Mouse (Mus musculus) left cerebral cortex, adult 8-10 months (tissue): ENCODE measurements around the gene Arel1. TPM values are rescaled to one million over a fixed set of nuclear protein-coding genes. Genes with fewer than 3 reads are reported as not detected.

Source experiments
- DNase-seq, 2 experiments: peaks; one replicate each; pipeline ENCODE4 v3.0.0; 2022; ENCODE audit warnings: low spot score in 2 of 2
- total RNA-seq, 4 experiments: library from RNA; stranded (reverse); gene quantifications; 2 replicates each; pipeline ENCODE4 v1.2.4; 2022

Gene Arel1
- total RNA-seq, 4 experiments from 2014 or later = 98.1 to 130 (median 120) TPM

DNA sequence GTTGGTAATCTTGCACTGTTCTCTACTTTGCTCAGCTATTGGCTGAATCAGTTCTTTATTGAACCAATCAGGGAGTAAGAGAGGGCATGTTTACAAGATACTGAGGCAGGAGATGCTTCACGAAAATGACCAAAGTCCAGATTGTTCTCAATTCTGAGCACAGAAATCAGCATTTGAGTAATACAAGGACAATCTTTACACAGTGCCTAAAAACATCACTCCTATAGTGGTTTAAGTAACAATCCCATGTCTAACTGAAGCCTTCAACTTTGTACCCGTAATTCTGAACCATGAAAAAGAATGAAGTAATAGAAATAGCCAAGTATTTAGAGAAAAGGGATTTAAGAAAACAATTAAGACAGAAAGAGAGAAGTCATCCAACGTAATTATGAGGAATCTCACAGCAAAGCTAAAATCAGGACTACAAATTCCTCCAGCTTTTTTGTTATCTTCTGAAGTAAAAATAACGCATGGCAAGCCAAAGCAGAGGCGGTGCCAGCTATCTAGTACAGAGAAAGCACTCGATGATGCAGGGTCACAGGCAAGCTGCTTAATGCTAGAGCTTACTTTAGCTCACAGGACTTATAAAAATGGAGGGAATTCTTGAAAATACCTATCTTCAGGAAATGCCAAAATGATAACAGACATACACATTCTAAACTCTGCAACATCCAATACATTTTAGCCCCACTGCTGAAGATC lies 22.0 kb downstream of the Arel1 start:
- no peak for DNase-seq

GRCm38 (mm10) chr12:84947894-84948583 lies 22.7 kb downstream of the Arel1 start:
- no peak for DNase-seq

DNA sequence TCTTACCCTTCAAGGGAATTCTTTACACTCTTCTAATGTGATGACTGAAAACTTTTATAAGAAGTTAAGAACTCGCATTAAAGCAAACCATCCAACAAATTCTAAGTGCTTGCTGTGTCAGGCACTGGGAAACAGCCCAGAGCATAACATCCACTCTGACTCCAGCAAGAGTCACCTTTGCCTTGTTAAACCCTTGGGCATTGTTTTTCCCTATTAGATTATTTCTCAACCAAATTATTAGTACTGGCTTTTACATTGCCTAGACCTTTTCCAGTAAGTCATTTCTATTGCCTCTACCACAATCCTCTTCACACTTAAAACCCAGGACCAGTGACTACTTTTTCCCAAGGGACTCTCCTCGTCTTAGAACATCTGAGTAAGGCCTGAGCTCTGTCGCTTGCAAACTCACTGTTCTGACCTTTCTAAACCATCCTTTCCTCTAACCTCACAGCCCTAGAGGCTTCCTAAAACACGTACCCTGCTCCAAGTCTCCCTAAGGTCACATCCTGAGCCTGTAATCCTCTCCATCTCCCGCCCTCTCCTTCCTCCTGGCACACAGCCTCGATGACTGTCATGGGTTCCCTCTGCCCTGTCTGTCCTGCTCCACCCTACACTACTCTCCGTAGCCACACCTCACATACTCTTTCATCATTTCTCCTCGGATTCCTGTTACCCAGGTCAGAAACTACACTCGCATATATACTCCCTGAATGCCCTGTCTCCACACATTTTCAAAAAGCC lies 25.7 kb downstream of the Arel1 start:
- no peak for DNase-seq

DNA sequence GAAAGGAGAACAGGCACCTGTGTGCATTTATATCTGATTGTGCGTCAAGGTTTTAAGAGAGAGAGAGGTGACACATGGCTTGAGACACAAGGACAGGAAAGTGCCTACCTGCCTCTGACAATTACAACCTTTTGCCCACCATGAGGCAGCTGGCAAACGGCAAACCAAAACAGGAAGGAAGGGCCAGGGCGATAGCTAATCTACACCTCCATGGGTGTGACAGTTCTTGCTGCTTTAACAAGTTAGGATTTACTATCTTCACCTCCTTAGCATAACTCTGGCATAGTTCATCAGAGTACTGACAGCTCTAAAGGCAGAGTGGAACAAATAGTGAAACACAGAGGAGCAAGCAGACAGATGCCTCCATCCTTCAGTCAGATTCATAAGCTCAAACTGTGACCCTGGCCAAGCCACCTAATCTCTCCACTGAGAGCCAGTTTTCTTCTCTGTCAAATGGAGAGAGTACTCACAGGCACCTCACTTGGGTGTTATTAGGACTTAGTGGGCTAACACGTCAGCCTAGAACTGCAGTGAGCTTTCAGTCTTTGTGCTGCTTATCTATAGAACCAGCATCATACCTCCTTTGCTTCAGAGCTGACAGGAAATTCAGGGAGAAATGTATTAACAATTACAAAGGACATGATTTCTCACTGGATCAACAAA lies 26.4 kb downstream of the Arel1 start:
- no peak for DNase-seq

DNA sequence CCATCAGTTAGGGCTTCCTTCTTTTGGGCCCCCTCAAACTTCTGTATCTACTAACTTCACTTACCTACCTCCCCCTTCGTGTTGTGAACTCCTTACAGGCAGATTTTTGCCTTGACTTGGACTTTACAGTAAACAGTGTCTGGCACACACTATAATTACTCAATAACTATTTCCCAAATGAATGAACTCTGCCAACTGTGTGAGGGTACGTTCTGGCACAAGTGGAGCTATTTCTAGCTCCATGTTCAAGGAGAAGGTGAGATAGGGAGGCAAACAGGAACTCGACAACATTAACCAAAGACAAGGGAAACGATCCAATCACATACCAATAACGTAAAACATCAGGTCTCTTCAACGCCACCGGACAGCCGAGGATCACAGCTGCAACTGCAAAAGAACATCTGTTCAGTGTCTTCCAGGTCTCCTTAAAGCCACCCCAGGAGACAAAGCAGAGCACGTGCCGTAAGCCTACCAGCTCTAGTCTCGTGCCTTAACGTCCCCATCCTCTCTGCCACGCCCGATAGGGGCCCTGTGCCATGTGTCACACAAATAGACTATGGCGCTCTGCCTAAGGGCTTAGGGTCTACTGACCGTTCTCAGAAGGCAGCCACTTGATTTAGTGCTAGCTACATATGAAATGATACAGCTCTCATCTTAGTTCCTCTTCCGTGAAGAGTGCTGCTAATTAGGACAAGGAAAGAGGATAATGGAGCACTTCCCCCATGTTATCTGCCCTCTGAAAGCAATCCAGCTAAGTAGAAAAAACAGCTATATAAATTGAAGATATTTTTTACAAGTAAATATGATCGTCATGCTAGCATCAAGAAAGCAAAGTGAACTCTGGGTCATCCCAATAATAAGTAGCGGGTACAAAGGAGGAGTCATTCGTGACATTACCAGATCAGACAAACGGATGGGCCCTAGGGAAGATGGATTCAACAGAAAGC lies 27.4 kb downstream of the Arel1 start:
- DNase-seq = no peak

DNA sequence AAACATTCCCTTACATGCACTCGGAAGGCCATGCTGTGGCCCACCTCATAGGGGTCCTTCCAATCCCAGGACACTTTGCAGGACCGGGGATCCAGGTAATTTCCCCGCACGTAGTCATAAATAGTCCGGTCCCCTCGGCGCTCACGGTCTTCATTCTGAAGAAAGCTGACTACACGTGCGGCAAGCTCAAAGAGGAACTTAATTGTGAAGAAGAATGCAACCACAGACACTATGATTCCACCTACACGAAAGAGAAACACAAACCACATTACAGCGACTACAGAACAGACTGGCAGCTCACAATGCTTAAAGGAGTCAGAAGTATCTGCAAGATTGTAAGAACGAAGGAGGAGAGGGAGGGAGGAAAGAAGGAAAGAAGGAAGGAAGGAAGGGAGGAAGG lies 29.0 kb downstream of the Arel1 start:
- DNase-seq = no peak

GRCm38 (mm10) chr12:84940343-84940742 lies 30.4 kb downstream of the Arel1 start:
- no peak for DNase-seq

GRCm38 (mm10) chr12:84939117-84939516 lies 31.6 kb downstream of the Arel1 start:
- no peak for DNase-seq

DNA sequence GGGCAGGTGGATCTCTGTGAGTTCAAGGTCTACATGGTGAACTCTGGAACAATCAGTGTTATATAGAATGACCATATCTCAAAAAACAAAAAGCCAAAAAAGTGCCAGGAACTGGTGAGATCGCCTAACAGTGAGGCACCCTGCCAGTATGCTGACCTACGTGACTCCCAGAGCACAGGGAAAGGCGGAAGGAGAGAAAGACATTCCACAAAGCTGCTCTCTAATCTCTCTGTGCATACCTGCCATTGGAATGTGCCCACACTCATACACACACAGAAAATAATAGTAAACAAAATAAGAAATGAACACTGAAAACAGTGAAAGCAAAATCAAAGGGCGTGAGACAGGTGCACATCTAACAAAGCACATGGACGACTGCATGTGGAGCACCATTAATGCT lies 35.4 kb downstream of the Arel1 start:
- DNase-seq = no peak

GRCm38 (mm10) chr12:84932210-84932609 lies 38.5 kb downstream of the Arel1 start:
- no peak for DNase-seq

DNA sequence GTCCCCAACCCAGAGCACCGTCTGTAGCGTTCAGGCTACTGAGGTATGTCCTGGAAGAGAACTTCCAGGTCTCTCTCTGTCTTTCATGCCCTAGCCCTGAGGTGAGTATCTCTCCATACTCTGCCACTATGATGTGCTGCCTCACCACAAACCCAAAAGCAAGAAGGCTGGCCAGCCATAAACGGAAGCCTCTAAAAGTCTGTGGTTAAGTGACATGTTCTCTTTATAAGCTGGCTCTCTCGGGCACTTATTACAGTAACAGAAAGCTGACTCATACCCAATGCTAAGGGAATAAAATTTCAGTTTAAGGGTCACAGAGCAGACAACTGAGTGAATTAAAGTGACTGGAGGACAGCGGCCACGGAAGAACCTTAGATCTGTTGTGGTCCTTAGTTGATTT lies 44.2 kb downstream of the Arel1 start:
- no peak for DNase-seq

DNA sequence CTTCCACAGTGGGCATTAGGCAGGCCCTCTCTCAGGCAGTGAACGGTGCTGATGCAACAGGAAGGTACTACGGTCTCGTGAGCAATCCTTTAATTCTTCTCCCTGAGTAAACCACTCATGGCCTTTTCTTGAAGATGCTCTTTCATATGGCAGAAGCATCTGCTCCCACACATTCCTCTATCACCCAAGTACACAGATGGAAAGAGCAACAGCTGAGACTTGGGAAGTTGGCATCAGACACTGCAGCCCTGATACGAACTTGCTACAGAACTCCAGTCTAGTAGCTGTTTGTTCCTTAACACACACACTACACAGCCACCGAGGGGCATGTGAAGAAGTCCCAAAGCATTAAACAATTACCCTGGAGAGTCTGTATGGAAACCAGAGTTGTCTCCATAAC lies 46.4 kb downstream of the Arel1 start:
- no peak for DNase-seq

- no peak for DNase-seq
Observed at GRCm38 (mm10) chr12:84921881-84922419, 48.8 kb downstream of the Arel1 start.

DNA sequence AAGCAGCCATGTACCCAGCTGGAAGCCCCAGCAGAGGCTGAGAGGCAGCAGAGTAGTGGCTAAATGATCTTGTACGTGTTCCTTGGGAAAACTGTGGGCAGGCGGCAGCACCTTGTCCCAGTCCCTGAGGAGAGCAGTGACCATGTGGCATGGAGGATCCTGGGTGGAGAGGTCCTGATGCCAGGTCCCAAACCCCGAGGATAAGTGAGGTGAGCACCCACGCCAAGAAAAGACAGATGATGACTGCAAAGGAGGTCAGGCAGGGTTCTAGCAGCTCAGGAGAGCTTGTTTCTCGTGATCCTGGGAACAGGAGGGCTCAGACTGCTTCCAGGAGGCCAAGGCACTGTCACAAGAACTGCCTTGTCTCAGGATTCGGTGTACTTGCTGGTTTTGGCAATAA lies 51.9 kb downstream of the Arel1 start:
- no peak for DNase-seq

GRCm38 (mm10) chr12:84917799-84918198 lies 52.9 kb downstream of the Arel1 start:
- no peak for DNase-seq

DNA sequence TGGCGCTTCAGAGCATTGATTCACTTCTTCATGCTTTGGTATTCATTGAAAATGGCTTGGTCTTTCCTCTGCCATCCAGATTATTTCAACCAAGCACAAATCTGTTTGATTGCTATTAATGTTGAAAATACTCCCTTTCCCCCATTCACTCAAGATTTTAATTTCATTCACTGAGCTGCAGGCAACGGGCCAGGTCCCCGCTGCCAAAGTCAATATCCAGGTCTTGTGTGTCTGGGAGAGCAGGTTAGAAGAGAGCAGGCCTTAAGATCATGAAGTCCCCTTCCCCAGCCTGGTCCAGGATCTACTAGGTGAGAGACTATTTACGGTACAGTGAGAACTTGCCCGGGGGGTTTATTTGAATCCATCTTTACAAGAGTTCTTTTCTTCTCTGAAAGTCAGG lies 55.7 kb downstream of the Arel1 start:
- DNase-seq = no peak

GRCm38 (mm10) chr12:84912652-84913104 lies 58.0 kb downstream of the Arel1 start:
- DNase-seq = no peak

- no peak for DNase-seq
Observed at GRCm38 (mm10) chr12:84911640-84912039, 59.1 kb downstream of the Arel1 start.

- DNase-seq = no peak
Observed at GRCm38 (mm10) chr12:84910066-84910465, 60.6 kb downstream of the Arel1 start.
